Mouse (Mus musculus) hindbrain, embryonic 11.5 days (tissue): ENCODE results near the gene Klhl13. TPM values are rescaled to one million over a fixed set of nuclear protein-coding genes. Genes with fewer than 3 reads are reported as not detected.

Source experiments
- ATAC-seq: fragments of 200-750 bp; cut with Nextera tagmentation; 2 replicates; pipeline ENCODE4 v1.8.0; 2017; ENCODE audit warnings: mild to moderate bottlenecking, moderate TSS enrichment, moderate library complexity; ENCODE audit not compliant: low FRiP score
- DNase-seq: peaks from one replicate; pipeline ENCODE4 v3.0.0-alpha.2; 2015; ENCODE audit warnings: low spot score
- H3K27ac ChIP-seq: fragments of 300-500 bp; sonication (generic); 2 replicates; pipeline ENCODE4 v1.5.1; 2014; ENCODE audit warnings: mild to moderate bottlenecking, low read depth, low read length
- H3K27me3 ChIP-seq: fragments of 300-500 bp; sonication (generic); 2 replicates; pipeline ENCODE4 v1.6.1; 2014; ENCODE audit warnings: mild to moderate bottlenecking, low read length, moderate library complexity, mixed read lengths; ENCODE audit not compliant: control insufficient read depth, insufficient read depth
- H3K36me3 ChIP-seq: fragments of 300-500 bp; sonication (generic); 2 replicates; pipeline ENCODE4 v1.6.1; 2014; ENCODE audit warnings: mild to moderate bottlenecking, low read length, moderate library complexity, mixed read lengths; ENCODE audit not compliant: control insufficient read depth, insufficient read depth
- H3K4me1 ChIP-seq: fragments of 300-500 bp; sonication (generic); replicated peaks from 2 replicates; pipeline ENCODE4 v1.6.1; 2014; ENCODE audit warnings: low read length, mixed read lengths; ENCODE audit not compliant: control insufficient read depth, insufficient read depth
- H3K4me2 ChIP-seq: fragments of 300-500 bp; sonication (generic); replicated peaks from 2 replicates; pipeline ENCODE4 v1.6.1; 2014; ENCODE audit warnings: mild to moderate bottlenecking, low read depth, low read length
- H3K4me3 ChIP-seq: fragments of 300-500 bp; sonication (generic); 2 replicates; pipeline ENCODE4 v1.5.1; 2014; ENCODE audit warnings: low read depth, low read length
- H3K9ac ChIP-seq: fragments of 300-500 bp; sonication (generic); 2 replicates; pipeline ENCODE4 v1.6.1; 2014; ENCODE audit warnings: low read depth, low read length
- H3K9me3 ChIP-seq: fragments of 300-500 bp; sonication (generic); 2 replicates; pipeline ENCODE4 v1.6.1; 2016; ENCODE audit warnings: low read length; ENCODE audit not compliant: control insufficient read depth
- WGBS: fragments of 180-500 bp; shearing (Covaris S2); extraction: QIAGEN DNeasy Blood & Tissue Kit; methylation state at CpG from one replicate; pipeline ENCODE4 v1.1.7; 2014; 5-methylcytosine and 5-hydroxymethylcytosine counted together
- polyA plus RNA-seq: library from polyadenylated mRNA; unstranded; fragments of >200 nt; fragmentation: Nextera tagmentation; extraction: Ambion mirVana; gene quantifications from 2 replicates; pipeline ENCODE4 v1.2.1, GENCODE M21; 2014

Klhl13 gene
- polyA plus RNA-seq = 59.9 and 74.9 TPM in 2 replicates

DNA sequence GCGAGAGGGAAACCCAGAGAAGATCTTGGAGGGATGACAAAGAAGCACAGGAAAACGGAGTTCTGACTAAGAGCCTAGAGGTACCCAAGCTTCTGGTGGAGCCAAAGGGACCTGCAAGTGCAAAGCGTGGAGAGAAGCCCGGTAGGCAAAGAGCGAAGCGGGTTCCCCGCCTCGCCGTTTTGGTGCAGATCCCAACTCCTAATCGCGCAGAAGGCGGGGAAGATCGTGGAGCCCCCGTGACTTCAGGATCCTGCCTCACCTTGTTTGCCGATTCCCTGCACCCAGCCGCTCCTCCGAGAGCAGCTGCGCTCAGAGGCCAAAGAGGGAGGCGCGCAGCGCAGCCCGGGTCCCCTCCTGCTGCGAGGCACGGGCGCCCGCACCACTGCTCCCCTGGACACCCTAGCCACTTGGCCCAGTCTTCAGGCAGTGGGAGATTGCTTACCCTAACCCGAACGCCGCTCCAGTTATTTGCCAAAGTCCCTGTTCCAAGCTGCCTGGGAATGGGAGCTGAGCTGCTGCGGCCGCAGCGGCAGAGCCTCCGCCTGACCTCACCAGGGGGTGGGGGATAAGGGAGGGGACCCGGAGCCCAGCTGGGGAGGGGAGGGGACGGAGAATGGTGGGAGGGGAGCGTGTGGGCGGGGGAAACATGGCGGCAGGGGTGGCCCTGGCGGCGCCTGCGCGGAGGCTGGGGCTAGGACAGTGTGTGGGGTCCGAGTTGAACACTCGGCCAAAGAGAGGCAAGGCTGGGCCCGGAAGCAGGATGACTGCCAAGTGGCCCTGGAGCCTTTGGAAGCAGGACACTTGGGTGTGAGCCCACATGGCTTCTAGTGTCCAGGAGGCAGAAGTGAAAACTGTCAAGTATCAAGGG, at the start of gene Klhl13:
Klhl13 (minus strand) TSS at position 569 of the 868 bp plus-strand sequence.
- Histone ChIP-seq H3K4me3 (peak within 1 kb of the TSS; percentile 48), H3K4me2 (peak within 1 kb of the TSS; percentile 39), H3K9ac (peak within 1 kb of the TSS; percentile 61), H3K36me3 (no peaks in the 10 kb centered on the region), H3K27me3 (no peaks in the 10 kb centered on the region), H3K4me1 (no peaks in the 10 kb centered on the region), H3K27ac (no peak within 1 kb of the TSS), H3K9me3 (no peaks in the 10 kb centered on the region)
- ATAC-seq (peak; percentile 95), DNase-seq (peak; percentile 68)
- WGBS = 10% methylated on average over 31 of the region's 45 CpGs

GRCm38 (mm10) chrX:23409296-23410149, 44.6 kb upstream of the Klhl13 start:
- DNase-seq (no peak), ATAC-seq (no peak)
- H3K36me3 ChIP-seq = no peaks in the 10 kb centered on the region
- H3K27ac ChIP-seq = no peak overlapping the region
- H3K9me3 ChIP-seq = no peaks in the 10 kb centered on the region
- 58% methylated on average over 4 of the region's 4 CpGs for WGBS
- H3K4me2 ChIP-seq = no peak overlapping the region
- no peaks in the 10 kb centered on the region for H3K4me1 ChIP-seq
- no peaks in the 10 kb centered on the region for H3K27me3 ChIP-seq
- no peak overlapping the region for H3K9ac ChIP-seq
- no peak overlapping the region for H3K4me3 ChIP-seq

- Histone ChIP-seq H3K4me2 (no peak overlapping the region), H3K9me3 (no peaks in the 10 kb centered on the region), H3K27ac (no peak overlapping the region), H3K9ac (no peak overlapping the region), H3K4me3 (no peak overlapping the region), H3K27me3 (no peaks in the 10 kb centered on the region), H3K36me3 (no peaks in the 10 kb centered on the region), H3K4me1 (no peaks in the 10 kb centered on the region)
- ATAC-seq (no peak), DNase-seq (no peak)
- 64% methylated on average over 4 of the region's 4 CpGs for WGBS
These were observed 23.8 kb upstream of the Klhl13 start for GRCm38 (mm10) chrX:23388716-23389115.

DNA sequence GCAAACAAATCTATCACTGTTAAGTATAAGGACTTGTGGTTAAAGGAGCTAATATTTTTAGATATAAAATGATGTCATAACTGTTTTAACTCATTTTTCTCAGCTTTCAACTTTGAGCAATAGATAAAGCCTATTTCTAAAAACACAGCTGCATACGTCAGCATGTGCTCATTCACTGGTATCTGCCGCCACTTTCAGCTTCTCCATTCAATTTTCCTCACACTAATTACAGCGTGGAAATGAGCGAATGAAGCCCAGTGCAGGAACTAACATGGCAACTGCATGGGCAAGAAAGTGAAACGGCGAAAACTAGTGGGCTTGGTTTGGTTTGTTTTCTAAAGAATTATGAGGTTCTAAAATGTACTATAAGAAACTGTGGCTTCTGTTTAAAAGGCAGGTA, 1.4 kb downstream of the Klhl13 start:
- DNase-seq (peak; percentile 2), ATAC-seq (no peak)
- no peak overlapping the region for H3K9ac ChIP-seq
- H3K27ac ChIP-seq = no peak overlapping the region
- WGBS = 46% methylated on average over 6 of the region's 6 CpGs
- H3K27me3 ChIP-seq = no peaks in the 10 kb centered on the region
- H3K9me3 ChIP-seq = no peaks in the 10 kb centered on the region
- 0 out of 2 replicates have a peak overlapping the region, but pooled peaks have one; percentile 11 for H3K4me2 ChIP-seq
- H3K4me1 ChIP-seq = no peaks in the 10 kb centered on the region
- H3K36me3 ChIP-seq = no peaks in the 10 kb centered on the region
- H3K4me3 ChIP-seq = peak overlapping the region; percentile 4; the same call in 1 of the 2 replicates

DNA sequence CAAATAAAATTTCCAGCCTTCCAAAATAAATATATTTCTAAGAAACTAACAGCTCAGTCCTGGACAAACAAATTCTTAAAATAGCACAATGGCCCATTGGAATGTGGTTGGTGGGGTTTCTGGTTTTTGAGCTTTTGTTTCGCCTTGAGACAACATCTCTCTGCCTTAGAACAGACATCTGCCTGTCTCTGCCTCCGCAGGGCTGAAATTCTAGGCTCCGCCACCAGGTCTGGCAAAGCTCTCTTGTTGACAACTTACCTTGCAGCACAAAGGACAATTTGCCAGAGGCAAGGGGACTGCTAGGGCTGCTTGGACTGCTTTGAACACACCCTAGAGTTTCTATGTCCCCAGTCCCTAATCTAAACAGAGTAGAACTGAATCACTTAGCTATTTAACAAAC, 4.4 kb downstream of the Klhl13 start:
- Histone ChIP-seq H3K27ac (no peak overlapping the region), H3K4me2 (no peak overlapping the region), H3K4me1 (no peaks in the 10 kb centered on the region), H3K36me3 (no peaks in the 10 kb centered on the region), H3K27me3 (no peaks in the 10 kb centered on the region), H3K9ac (no peak overlapping the region), H3K9me3 (no peaks in the 10 kb centered on the region), H3K4me3 (no peak overlapping the region)
- WGBS = 82% methylated on average over 3 of the region's 3 CpGs
- ATAC-seq (no peak), DNase-seq (no peak)

DNA sequence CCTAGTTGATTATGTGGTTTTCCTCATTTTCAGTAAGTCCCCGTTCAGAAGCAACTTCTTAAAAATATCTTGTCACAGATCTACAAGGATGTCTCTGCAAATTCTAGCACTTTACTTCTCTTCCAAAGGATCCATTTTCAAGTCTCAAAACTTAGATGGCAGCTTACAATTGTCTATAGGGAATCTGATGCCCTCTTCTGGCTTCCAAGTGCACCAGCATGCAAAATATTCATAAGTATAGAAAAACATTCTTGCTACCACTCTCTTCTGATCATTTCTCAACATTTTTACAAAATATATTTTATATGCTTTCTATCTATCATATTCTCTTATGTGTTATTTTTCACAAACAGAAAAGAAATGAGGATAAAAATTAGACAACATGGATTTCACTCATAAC, 14.8 kb downstream of the Klhl13 start:
- DNase-seq = no peak
- H3K27ac ChIP-seq = no peak overlapping the region
- ATAC-seq = no peak
- H3K4me1 ChIP-seq = no peaks in the 10 kb centered on the region
- H3K36me3 ChIP-seq = no peaks in the 10 kb centered on the region
- H3K9me3 ChIP-seq = no peaks in the 10 kb centered on the region
- 73% methylated on average over 1 of the region's 1 CpGs for WGBS
- no peak overlapping the region for H3K4me3 ChIP-seq
- no peak overlapping the region for H3K4me2 ChIP-seq
- H3K27me3 ChIP-seq = no peaks in the 10 kb centered on the region
- H3K9ac ChIP-seq = no peak overlapping the region

DNA sequence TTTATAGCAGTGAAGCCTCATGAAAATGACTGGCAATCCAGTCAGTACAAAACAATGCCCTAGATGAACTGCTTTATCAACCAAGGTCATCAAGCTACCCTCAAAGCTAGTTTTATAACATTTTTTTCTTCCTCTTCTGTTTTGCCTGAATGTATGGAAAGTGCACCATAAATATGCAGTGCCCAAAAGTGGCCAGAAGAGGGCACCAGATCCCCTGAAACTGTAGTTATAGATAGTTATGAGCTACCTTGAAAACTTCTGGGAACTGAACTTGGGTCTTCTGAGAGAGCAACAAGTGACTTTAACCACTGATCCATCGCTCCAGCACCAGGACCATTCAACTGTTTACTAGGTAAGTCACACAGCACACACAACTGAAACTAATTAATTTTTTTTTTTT, 36.8 kb downstream of the Klhl13 start:
- 50% methylated on average over 1 of the region's 1 CpGs for WGBS
- no peaks in the 10 kb centered on the region for H3K9me3 ChIP-seq
- DNase-seq (peak; percentile 30), ATAC-seq (no peak)
- no peaks in the 10 kb centered on the region for H3K4me1 ChIP-seq
- no peak overlapping the region for H3K4me2 ChIP-seq
- H3K9ac ChIP-seq = no peak overlapping the region
- H3K27ac ChIP-seq = no peak overlapping the region
- no peaks in the 10 kb centered on the region for H3K27me3 ChIP-seq
- H3K36me3 ChIP-seq = no peaks in the 10 kb centered on the region
- no peak overlapping the region for H3K4me3 ChIP-seq

GRCm38 (mm10) chrX:23318857-23319256, 46.0 kb downstream of the Klhl13 start:
- no peaks in the 10 kb centered on the region for H3K36me3 ChIP-seq
- no peak overlapping the region for H3K4me3 ChIP-seq
- H3K9ac ChIP-seq = no peak overlapping the region
- H3K4me1 ChIP-seq = no peaks in the 10 kb centered on the region
- H3K27ac ChIP-seq = no peak overlapping the region
- no peaks in the 10 kb centered on the region for H3K27me3 ChIP-seq
- no peaks in the 10 kb centered on the region for H3K9me3 ChIP-seq
- ATAC-seq = no peak
- no peak overlapping the region for H3K4me2 ChIP-seq
- no peak for DNase-seq
